Mouse (Mus musculus) ES-Bruce4 (cell line): ENCODE data around the gene Pdzd2. TPM values are rescaled to one million over a fixed set of nuclear protein-coding genes. Genes with fewer than 3 reads are reported as not detected.

Source experiments
- H3K27ac ChIP-seq: 2 replicates; pipeline ENCODE4 v1.5.1; 2012; ENCODE audit warnings: low read length, inconsistent platforms; ENCODE audit not compliant: insufficient read depth
- H3K27me3 ChIP-seq: 2 replicates; pipeline ENCODE4 v1.6.1; 2012; ENCODE audit warnings: mild to moderate bottlenecking, low read length, inconsistent platforms; ENCODE audit not compliant: control insufficient read depth, poor library complexity, insufficient read depth, severe bottlenecking
- H3K36me3 ChIP-seq: 2 replicates; pipeline ENCODE4 v1.6.1; 2012; ENCODE audit warnings: inconsistent platforms, mild to moderate bottlenecking, low read length, moderate library complexity; ENCODE audit not compliant: control insufficient read depth, poor library complexity, insufficient read depth, severe bottlenecking
- H3K4me1 ChIP-seq: one replicate; pipeline ENCODE4 v1.8.1; 2011; ENCODE audit warnings: low read length; ENCODE audit not compliant: control insufficient read depth, insufficient read depth
- H3K4me3 ChIP-seq: 2 replicates; pipeline ENCODE4 v1.5.1; 2011; ENCODE audit warnings: low read depth, mild to moderate bottlenecking, low read length
- H3K9ac ChIP-seq: 2 replicates; pipeline ENCODE4 v1.6.1; 2012; ENCODE audit warnings: low read depth, mild to moderate bottlenecking, inconsistent platforms; ENCODE audit not compliant: poor library complexity, severe bottlenecking
- H3K9me3 ChIP-seq: replicated peaks from 2 replicates; pipeline ENCODE4 v1.6.1; 2012; ENCODE audit warnings: mild to moderate bottlenecking, low read length, inconsistent platforms; ENCODE audit not compliant: control insufficient read depth, poor library complexity, insufficient read depth, severe bottlenecking
- CTCF ChIP-seq: IDR thresholded peaks from one replicate; pipeline ENCODE4 v1.8.1; 2011; ENCODE audit warnings: low read depth, low read length
- EP300 ChIP-seq: IDR thresholded peaks from 2 replicates; pipeline ENCODE4 v1.6.1; 2011; ENCODE audit warnings: low read depth, low read length; ENCODE audit not compliant: insufficient read depth
- POLR2A ChIP-seq: IDR thresholded peaks from one replicate; pipeline ENCODE4 v1.8.1; 2011; ENCODE audit warnings: low read length; ENCODE audit not compliant: insufficient read depth
- polyA plus RNA-seq: library from polyadenylated mRNA; stranded (reverse); fragments of >200 nt; gene quantifications from 2 replicates; pipeline ENCODE4 v1.2.4, GENCODE M21; 2011; ENCODE audit warnings: low read depth; ENCODE audit not compliant: missing spikeins, insufficient read depth, insufficient read length

The Pdzd2 gene
- polyA plus RNA-seq, 1 experiment = 7.3 TPM

- Histone ChIP-seq H3K9me3 (no peaks in the 10 kb centered on the region), H3K4me3 (peak overlapping the region; percentile 88), H3K36me3 (0 out of 2 replicates have a peak, but pooled peaks cover under 1% of the 10 kb centered on the region), H3K27me3 (no peaks in the 10 kb centered on the region), H3K27ac (no peak overlapping the region), H3K4me1 (no peaks in the 10 kb centered on the region), H3K9ac (peak overlapping the region; percentile 92)
- TF ChIP-seq POLR2A (no peak), CTCF (no peak), EP300 (no peak)
Observed at GRCm38 (mm10) chr15:12320441-12321090, 419.2 kb downstream of the Pdzd2 start.

GRCm38 (mm10) chr15:12319889-12320288, 419.8 kb downstream of the Pdzd2 start:
- TF ChIP-seq CTCF (no peak), EP300 (no peak), POLR2A (no peak)
- no peaks in the 10 kb centered on the region for H3K4me1 ChIP-seq
- H3K9me3 ChIP-seq = no peaks in the 10 kb centered on the region
- H3K36me3 ChIP-seq = no peaks in the 10 kb centered on the region
- H3K9ac ChIP-seq = 0 out of 2 replicates have a peak overlapping the region, but pooled peaks have one; percentile 92
- H3K27me3 ChIP-seq = no peaks in the 10 kb centered on the region
- H3K27ac ChIP-seq = no peak overlapping the region
- no peak overlapping the region for H3K4me3 ChIP-seq

- no peaks in the 10 kb centered on the region for H3K36me3 ChIP-seq
- no peak overlapping the region for H3K27ac ChIP-seq
- no peak overlapping the region for H3K4me3 ChIP-seq
- H3K9me3 ChIP-seq = no peaks in the 10 kb centered on the region
- TF ChIP-seq POLR2A (no peak), CTCF (no peak), EP300 (no peak)
- no peaks in the 10 kb centered on the region for H3K4me1 ChIP-seq
- H3K9ac ChIP-seq = no peak overlapping the region
- H3K27me3 ChIP-seq = no peaks in the 10 kb centered on the region
Observed at GRCm38 (mm10) chr15:12318451-12318850, 421.3 kb downstream of the Pdzd2 start.

GRCm38 (mm10) chr15:12317290-12317689, 422.4 kb downstream of the Pdzd2 start:
- no peak overlapping the region for H3K4me3 ChIP-seq
- no peaks in the 10 kb centered on the region for H3K9me3 ChIP-seq
- H3K4me1 ChIP-seq = peaks cover 3% of the 10 kb centered on the region
- no peak overlapping the region for H3K27ac ChIP-seq
- TF ChIP-seq EP300 (no peak), CTCF (no peak), POLR2A (no peak)
- no peaks in the 10 kb centered on the region for H3K27me3 ChIP-seq
- no peak overlapping the region for H3K9ac ChIP-seq
- H3K36me3 ChIP-seq = no peaks in the 10 kb centered on the region

- Histone ChIP-seq H3K4me1 (peaks cover 5% of the 10 kb centered on the region), H3K4me3 (no peak overlapping the region), H3K27ac (no peak overlapping the region), H3K9ac (no peak overlapping the region), H3K27me3 (no peaks in the 10 kb centered on the region), H3K36me3 (no peaks in the 10 kb centered on the region), H3K9me3 (no peaks in the 10 kb centered on the region)
- TF ChIP-seq EP300 (no peak), CTCF (no peak), POLR2A (no peak)
Observed at GRCm38 (mm10) chr15:12315996-12316395, 423.7 kb downstream of the Pdzd2 start.

- Histone ChIP-seq H3K36me3 (no peaks in the 10 kb centered on the region), H3K4me1 (peaks cover 5% of the 10 kb centered on the region), H3K9me3 (no peaks in the 10 kb centered on the region), H3K27me3 (no peaks in the 10 kb centered on the region), H3K9ac (no peak overlapping the region), H3K4me3 (no peak overlapping the region), H3K27ac (no peak overlapping the region)
- no peak for TF ChIP-seq CTCF
- no peak for TF ChIP-seq EP300
- TF ChIP-seq POLR2A = no peak
Observed at GRCm38 (mm10) chr15:12314584-12314983, 425.1 kb downstream of the Pdzd2 start.
